Mouse (Mus musculus) brown adipose tissue, adult 24 weeks (tissue): ENCODE results near the gene Cit. TPM values are rescaled to one million over a fixed set of nuclear protein-coding genes. Genes with fewer than 3 reads are reported as not detected.

Experiments
- H3K27ac ChIP-seq: fragments of 200-500 bp; replicated peaks from 2 replicates; pipeline ENCODE4 v1.5.1; 2012; ENCODE audit warnings: low read depth, mild to moderate bottlenecking, low read length
- H3K4me1 ChIP-seq: fragments of 200-500 bp; 2 replicates; pipeline ENCODE4 v1.6.1; 2012; ENCODE audit warnings: low read length, mixed read lengths; ENCODE audit not compliant: control insufficient read depth, insufficient read depth, insufficient read length
- H3K4me3 ChIP-seq: fragments of 200-500 bp; 2 replicates; pipeline ENCODE4 v1.5.1; 2012; ENCODE audit warnings: low read depth, mild to moderate bottlenecking, low read length, moderate library complexity; ENCODE audit not compliant: insufficient read depth
- polyA plus RNA-seq: library from polyadenylated mRNA; stranded (reverse); fragments of >200 nt; gene quantifications from 2 replicates; pipeline ENCODE4 v1.2.4, GENCODE M21; 2012; ENCODE audit not compliant: missing spikeins, insufficient read depth, insufficient read length

Cit gene
- polyA plus RNA-seq, 1 experiment = 0.12 TPM

DNA sequence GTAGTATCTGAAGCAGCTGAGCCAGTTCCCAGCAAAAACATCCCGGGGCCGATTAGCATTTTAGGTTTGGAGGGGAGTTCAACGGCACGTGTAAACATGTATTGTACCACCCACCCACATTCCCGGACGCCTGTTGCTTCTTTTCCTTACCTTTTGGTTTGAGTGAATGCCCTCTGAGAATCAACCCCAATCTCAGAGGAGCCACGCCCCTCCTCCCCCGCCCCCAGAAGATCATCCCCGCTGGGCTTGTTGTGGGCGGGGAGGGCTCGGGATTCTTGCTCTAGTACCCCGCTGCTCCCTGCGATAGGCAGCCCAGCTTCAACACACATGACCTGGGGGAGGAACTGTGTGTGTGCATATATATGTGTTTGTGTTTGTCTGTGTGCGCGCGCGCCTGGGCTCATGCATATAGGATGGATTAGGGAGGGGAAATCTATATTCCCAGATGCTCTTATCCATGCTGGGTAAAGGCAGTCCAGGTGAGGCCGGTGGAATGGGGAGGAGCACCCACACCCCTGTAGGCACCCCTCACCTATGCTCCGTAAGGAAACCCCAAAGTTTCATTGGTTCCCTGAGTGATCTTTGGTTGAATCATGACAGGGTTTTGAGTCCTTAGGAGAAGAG lies 185.6 kb downstream of the Cit start:
- no peak overlapping the region for H3K27ac ChIP-seq
- no peaks in the 10 kb centered on the region for H3K4me1 ChIP-seq
- H3K4me3 ChIP-seq = no peak overlapping the region

DNA sequence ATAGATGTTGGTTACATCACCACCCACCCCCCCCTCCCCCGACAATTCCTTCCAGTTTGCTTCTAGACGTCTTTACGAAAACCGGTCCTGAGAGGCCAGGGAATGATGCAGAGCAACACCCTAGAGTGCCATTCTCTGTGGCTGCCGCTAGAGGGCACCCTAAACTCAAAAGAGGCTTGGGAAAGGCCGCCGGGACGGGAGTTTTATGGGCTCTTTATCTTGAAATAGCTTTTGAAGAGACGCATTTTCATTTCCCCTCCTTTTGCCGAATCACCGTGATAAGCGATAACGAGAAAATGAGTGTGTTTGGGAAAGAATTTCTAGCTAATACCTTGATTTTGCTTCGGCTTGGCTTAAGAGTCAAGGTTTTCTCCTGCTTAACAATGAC lies 186.1 kb downstream of the Cit start:
- no peaks in the 10 kb centered on the region for H3K4me1 ChIP-seq
- H3K4me3 ChIP-seq = no peak overlapping the region
- no peak overlapping the region for H3K27ac ChIP-seq

DNA sequence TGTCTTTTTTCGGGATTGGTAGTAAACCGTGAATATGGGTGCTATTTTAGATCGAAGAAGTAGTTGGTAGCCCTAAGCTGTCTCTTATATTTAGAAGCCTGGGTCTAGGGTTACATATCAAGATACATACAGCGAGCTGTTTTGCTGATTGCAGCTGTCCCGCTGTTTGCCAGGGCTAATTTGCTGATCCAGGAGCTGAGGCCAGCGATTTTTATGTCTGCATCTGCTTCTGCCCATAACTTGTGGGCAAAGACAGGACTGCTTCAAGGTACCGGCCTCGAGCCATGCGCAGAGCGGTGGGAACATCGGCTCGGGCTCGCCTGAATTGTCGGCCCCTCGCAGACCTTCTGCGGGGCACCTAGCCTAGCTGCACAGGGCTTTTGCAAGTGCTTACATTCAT lies 191.4 kb downstream of the Cit start:
- Histone ChIP-seq H3K4me3 (no peak overlapping the region), H3K27ac (no peak overlapping the region), H3K4me1 (no peaks in the 10 kb centered on the region)

DNA sequence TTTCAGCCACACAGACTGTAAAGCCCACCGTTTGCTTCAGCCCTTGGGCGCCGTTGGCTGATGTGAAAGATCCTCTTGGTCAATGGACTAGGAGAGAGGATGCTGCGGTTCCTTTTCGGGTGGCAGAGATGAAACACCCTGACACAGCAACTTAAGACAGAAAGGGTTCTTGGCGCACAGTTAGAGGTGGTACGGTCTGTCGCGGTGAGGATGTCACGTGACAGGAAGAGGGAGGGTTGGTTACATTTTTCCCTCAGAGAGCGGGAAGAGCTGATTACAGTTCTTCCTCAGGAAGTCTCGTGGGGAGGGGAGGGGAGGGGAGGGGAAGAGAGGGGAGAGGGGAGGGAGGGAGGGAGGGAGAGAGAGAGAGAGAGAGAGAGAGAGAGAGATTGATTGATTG lies 192.7 kb downstream of the Cit start:
- Histone ChIP-seq H3K27ac (no peak overlapping the region), H3K4me3 (no peak overlapping the region), H3K4me1 (no peaks in the 10 kb centered on the region)

DNA sequence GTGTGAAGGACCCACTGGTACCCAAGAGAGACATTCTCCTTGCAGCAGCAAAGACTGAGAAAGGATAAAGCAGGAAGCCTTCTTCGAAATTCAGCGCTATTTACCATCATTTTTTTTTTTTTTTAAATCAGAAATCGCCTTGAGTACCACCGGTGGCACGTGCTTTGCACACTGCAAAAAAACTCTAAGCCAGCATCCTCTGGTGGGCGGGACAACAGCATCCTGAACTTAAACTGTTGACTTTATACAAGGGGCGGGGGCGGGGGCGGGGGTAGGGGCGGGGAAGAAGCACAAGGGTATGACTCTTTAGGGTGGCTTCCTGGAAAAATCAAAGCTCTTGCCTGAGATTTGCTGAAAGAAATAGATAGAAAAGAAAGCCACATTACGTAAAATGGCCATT lies 194.6 kb downstream of the Cit start:
- H3K4me1 ChIP-seq = no peaks in the 10 kb centered on the region
- no peak overlapping the region for H3K27ac ChIP-seq
- no peak overlapping the region for H3K4me3 ChIP-seq

DNA sequence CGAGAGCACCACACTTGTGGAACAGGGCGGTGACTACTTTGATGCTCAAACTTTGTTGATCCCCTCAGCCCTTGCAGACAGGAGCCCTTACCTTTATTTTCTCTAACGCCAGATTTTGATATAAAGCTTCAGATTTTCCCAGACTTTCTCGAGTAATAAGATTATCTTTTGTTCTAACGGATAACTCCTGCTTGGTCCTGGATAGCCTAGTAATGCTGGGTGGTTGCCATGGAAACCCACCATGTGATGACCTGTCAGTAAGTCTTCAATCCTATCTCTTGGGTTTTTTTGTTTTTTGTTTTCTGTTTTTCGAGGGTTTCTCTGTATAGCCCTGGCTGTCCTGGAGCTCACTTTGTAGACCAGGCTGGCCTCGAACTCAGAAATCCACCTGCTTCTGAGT lies 197.2 kb downstream of the Cit start:
- Histone ChIP-seq H3K27ac (no peak overlapping the region), H3K4me1 (no peaks in the 10 kb centered on the region), H3K4me3 (no peak overlapping the region)

DNA sequence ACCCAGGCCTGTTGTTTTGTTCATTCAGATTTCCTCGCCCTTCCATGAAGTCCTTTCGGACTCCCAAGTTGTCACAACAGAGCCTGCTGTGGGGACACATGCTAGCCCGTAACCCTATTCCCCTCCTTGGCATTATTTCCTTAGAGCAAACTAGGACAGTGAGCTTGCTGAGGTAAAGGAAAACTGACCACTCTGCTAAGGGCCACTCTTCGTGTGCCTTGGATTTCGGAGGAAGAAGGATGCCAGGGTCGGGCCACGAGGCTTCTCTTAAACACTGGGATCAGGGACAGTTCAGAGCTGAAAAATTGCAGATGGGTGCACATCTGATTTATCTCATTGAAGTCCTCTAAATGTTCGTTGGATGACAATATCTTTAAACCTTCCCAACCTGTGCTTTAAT lies 200.5 kb downstream of the Cit start:
- Histone ChIP-seq H3K27ac (no peak overlapping the region), H3K4me1 (no peaks in the 10 kb centered on the region; the same call in 1 of the 2 replicates), H3K4me3 (no peak overlapping the region)

DNA sequence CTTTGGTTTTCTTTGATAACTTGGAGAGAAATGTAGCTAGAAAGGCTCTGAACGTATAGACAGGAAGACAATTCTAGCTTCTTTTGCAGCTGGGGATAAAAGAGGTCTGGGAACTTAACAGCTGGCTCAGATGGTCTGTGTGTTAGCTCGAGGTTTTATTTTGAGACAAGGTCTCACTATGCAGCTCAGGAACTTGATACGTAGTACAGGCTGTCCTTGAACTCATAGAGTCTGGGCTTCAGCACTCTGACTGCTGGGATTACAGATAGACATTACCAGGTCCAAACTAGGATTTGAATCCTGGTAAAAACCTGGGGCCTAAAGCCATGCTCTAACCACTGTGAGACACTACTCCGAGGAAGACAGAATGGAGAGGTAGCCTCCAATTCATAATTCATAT lies 201.2 kb downstream of the Cit start:
- no peak overlapping the region for H3K27ac ChIP-seq
- no peak overlapping the region for H3K4me3 ChIP-seq

DNA sequence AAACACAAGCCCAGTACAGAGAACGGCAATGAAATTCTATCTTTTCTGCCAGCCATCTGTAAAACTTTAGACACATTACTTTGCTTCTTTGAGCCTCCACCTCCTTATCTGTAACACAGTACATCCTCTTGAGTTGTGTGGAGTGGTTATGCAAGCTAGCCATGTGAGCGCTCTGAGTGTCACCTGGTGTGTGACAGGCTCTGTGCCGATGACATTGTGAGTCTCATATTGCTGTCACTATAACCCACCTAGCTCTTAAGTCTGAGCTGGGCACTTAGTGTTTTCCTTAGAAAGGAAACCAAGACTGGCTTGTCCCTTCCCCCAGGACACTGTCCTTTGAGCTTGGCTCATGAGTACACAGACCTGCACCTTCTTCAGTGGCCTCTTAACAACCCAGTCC lies 203.2 kb downstream of the Cit start:
- no peak overlapping the region for H3K27ac ChIP-seq
- H3K4me3 ChIP-seq = no peak overlapping the region
- no peaks in the 10 kb centered on the region; the same call in 1 of the 2 replicates for H3K4me1 ChIP-seq

More for the DNA sequence above, 201.2 kb downstream of the Cit start:
- H3K4me1 ChIP-seq = no peaks in the 10 kb centered on the region; the same call in 1 of the 2 replicates

DNA sequence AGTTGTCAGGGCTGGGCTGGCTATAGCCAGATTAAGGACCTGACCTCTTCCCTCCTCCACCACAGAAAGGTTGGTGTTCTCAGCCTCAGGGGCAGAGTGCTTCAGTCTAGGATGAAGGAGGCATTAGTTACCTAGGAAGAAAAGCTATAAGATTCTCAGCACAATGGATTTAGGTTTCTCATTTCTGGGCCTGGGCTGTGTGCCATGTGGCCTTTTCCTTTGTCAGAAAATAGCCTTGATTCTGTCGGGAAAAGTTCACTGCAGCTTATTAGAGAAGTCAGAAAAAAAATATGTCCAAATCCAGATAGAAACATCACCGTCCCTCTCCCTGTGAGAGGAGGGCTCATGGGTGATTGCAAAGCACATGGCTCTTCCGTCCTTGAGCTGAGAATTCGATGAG lies 204.7 kb downstream of the Cit start:
- H3K4me3 ChIP-seq = no peak overlapping the region
- peak overlapping the region; percentile 39 for H3K27ac ChIP-seq
- H3K4me1 ChIP-seq = no peaks in the 10 kb centered on the region; the same call in 1 of the 2 replicates

DNA sequence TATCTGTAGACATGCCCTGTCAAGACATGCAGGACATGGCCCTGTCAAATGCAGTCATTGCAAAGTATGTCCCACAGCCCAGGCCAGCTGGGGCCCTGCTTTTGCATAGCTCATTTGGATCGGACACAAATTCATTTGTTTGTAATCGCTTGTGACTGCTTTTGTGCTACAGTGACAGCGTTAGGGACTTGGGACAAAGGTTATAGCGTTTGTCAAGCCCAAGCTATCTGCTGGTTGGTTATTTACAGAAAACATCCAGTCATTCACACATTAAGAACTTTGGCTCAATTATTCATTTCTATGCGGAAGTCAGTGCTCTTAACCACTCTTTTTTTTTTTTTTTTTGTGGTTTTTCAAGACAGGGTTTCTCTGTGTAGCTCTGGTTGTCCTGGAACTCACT lies 207.1 kb downstream of the Cit start:
- no peak overlapping the region for H3K27ac ChIP-seq
- no peaks in the 10 kb centered on the region; the same call in 1 of the 2 replicates for H3K4me1 ChIP-seq
- H3K4me3 ChIP-seq = no peak overlapping the region

DNA sequence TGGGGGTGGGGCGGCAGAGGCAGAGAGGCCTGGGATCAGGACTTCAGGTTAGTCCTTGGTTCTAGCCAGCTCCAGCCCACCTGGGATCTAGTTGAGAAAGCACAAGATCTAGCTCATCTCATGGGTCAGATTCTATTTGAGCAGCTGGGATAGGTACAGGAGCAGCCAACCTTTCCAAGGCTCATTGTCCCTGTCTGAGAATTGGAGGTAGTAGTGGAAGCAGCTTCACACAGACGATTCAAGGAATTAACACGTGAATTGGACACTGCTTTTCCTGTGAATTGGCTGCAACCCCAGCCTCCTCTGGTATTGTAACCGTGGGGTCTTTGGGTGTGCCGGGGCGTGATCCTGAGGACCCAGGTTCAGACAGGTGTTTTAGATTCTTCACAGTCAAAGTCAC lies 207.7 kb downstream of the Cit start:
- Histone ChIP-seq H3K4me1 (no peaks in the 10 kb centered on the region; the same call in 1 of the 2 replicates), H3K27ac (no peak overlapping the region), H3K4me3 (no peak overlapping the region)

Other genes with a start within 250 kb of the Cit start
- gene Rab35, start 213.4 kb upstream of the Cit start, polyA plus RNA-seq = 20.9 and 29.4 TPM in 2 replicates
- 3.1 and 6.1 TPM in 2 replicates for gene Bicdl1, start 113.7 kb upstream of the Cit start, polyA plus RNA-seq
- gene Prkab1, start 179.2 kb downstream of the Cit start, polyA plus RNA-seq = 47.7 and 48.9 TPM in 2 replicates
- 1.4 and 3.3 TPM in 2 replicates for gene Tmem233, start 238.0 kb downstream of the Cit start, polyA plus RNA-seq